Mouse (Mus musculus) mature B cell (primary cell): ENCODE measurements around the gene Vgll4.
"Not testable (repeated sequence)": the region's sequence is repeated elsewhere in the genome, so short reads cannot be mapped to it uniquely, and the experiment has no call there.

Experiments
- in situ Hi-C: fragments of 300-500 bp; cut with MboI; formaldehyde crosslinking; loops from 2 replicates; pipeline ENCODE4 v1.14.3; 2019

Vgll4 gene

GRCm38 (mm10) chr6:114939666-114940065 is 30.1 kb downstream of the Vgll4 start:
- in situ Hi-C loops = loop anchor here (10.0 kb wide), 1 partner anchor 65 kb away; no protein-coding TSS in a partner anchor

- in situ Hi-C loops = loop anchor here (10.0 kb wide), 1 partner anchor 68 kb away; no protein-coding TSS in a partner anchor
These were observed 32.9 kb downstream of the Vgll4 start for GRCm38 (mm10) chr6:114936941-114937313.

DNA sequence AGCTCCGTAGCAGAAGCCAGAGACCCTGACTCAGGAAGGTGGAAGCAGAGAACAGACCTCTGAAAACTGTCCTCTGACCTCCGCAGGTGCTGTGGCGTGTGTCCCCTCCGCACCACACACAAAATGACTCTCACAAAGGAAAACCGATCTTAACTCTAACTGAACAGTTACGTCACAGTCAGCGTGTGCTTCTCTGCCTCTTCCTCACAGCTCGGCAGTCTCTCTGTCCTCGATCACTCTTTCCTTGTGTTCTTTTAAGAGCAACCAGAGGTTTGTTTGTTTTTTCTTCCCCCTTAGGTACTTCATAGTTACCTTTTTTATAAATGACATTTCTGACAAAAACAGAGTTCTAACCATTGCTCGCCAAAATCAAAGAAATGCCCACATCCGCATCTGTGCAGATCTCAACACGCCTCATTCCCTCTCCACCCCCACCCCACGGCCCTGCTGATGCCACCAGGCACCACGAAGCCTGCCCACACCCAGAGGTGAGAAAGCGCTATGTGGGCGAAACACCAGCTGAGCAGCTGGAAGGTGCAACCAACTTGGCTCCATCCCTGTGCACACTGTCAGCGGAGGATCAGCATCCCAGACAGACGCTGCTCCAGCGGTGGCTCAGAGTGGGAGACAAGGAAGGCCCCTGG is 33.4 kb downstream of the Vgll4 start:
- in situ Hi-C loops = loop anchor here (10.0 kb wide), 1 partner anchor 68 kb away; no protein-coding TSS in a partner anchor

DNA sequence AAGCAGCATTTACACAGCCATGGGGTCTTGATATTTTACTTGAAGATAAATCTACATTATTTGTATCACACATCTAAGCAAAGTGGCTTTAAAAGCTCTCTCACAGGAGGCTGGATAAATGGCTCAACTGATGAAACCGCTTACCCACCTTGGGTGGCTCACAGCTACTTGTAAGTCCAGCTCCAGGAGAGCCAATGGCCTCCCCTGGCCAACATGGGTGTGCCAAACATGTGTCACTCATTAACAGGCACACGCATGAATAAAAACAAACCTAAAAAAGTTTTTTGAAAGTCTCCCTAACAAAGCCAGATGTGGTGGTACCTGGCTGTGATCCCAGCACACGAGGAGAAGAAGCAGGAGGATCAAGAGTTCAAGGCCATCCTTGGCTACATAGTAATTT is 34.4 kb downstream of the Vgll4 start:
- in situ Hi-C loops = loop anchor here (10.0 kb wide), 1 partner anchor 69 kb away; no protein-coding TSS in a partner anchor

DNA sequence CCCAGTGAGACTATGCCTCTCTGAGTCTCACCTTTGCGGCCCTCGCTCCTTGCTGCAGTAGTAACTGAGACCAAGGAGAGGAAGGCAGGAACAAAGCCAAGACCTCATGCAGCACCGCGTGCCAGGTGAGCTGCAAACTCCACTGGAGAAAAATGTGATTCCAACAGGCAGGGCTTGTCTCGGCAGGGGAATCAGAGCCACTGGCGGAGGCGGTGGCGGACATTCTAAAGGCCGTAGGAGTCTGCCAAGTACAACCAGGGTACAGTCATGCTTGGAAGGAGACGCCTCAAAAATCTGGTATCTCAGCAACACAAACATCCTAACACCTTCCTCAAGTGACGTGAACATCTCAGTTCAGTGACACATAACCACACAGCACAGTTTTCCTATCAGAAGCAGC is 35.7 kb downstream of the Vgll4 start:
- in situ Hi-C loops = loop anchor here (10.0 kb wide), 1 partner anchor 71 kb away; no protein-coding TSS in a partner anchor

DNA sequence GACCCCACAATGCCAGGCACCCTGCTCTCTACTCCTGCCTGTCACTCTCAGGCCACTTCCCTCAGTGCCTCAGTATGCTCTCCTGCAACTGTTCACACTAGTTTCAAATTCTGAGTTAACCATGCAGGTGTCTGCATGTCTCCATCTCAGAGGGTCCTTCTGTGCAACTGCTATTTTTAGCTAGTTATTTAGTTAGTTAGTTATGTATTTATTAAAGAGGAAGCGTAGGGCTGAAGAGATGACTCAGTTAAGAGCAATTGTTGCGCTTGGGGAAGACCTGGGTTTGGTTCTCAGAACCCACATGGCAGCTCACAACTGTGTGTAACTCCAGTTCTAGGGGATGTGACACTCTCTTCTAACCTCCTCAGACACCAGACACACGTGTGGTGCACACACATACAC is 36.8 kb downstream of the Vgll4 start:
- in situ Hi-C loops = loop anchor here (10.0 kb wide), 1 partner anchor 72 kb away; no protein-coding TSS in a partner anchor

DNA sequence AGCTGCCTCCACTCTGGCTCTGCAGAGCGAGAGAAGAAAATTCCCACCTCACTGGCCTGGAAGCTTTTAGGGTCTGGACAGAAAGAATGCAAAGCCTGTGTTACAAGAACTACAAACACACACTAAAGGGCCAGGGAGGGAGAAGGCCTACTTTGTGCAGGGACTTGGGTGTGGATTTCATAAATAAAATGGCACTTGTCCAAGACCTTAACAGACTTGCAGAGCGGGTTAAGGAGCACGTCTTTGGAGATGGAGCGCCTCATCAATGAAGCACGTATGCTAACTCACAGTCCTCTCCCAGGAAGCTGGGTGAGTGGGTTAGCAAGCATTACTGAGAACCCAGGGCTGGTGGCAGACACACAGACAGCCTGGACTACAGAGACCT is 37.7 kb downstream of the Vgll4 start:
- in situ Hi-C loops = loop anchor here (10.0 kb wide), 1 partner anchor 73 kb away; no protein-coding TSS in a partner anchor

DNA sequence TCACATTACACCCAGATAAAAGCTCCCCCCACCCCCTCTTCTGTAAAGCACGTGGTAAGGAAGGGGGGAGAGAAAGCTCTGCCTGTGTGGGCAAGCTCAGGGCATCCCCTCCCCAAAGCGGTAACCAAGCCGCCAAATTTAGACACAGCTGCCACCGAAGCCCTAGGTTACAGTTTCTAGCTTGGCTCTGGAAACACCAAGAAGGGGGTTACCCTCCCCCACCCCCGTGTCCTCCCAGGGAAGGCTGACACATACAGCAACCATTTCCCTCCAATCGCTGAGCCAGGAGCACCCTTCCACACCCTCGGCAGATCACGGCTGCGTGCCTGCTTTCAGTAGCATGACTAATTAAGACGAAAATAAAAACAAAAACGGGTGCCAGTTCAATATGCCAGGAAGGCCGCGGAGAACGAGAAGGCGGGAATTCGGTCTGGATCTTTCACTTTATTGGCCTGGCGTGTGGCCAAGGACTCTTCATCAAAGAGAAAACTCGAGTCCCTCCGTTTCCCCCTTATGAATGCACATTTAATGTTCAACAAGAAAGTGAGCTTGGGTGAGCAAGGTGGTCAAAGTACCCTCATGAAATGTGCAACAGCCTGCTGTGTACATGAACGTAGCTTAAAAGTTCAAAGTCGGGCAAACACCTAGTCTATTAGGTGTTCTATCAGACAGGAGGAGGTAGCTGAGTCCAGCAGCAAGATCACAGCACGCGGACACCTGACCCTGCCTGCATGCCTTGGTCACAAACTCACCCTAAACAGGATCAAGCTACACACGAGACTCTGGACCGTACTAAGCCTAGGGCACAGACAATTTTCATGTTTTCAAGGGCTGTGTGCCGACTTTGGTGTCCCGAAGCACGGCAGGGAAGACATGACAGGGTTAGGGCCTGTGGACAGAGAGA is 38.3 kb downstream of the Vgll4 start:
- in situ Hi-C loops = loop anchor here (10.0 kb wide), 1 partner anchor 73 kb away; no protein-coding TSS in a partner anchor

GRCm38 (mm10) chr6:114930646-114931045 is 39.1 kb downstream of the Vgll4 start:
- in situ Hi-C loops = loop anchor here (10.0 kb wide), 1 partner anchor 74 kb away; no protein-coding TSS in a partner anchor

DNA sequence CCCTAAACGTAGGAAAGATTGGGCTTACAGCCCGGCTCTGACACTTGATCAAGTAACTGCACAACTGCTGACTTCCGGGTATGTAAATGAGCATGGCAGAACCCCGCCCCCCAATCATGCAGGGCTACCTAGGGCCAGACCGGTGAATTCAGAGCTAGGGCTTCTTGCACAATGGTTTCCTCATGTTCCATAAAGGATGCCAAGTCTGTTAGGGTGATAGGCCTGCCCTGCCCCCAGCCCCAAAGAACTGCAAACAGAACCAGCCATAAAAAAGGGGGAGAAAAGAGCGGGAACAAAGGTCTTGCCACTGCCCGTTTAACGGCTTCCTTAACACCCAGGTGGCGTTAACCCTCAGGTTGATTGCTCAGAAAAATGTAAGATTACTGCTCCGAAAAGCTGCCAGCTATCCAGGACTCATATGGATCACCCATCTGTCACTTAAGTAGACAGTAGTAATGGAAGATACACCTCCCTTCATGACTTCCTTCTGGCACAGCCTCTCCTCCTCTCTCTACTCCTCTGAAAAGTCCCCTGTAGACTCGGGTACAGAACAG is 39.7 kb downstream of the Vgll4 start:
- in situ Hi-C loops = loop anchor here (10.0 kb wide), 1 partner anchor 75 kb away; no protein-coding TSS in a partner anchor

DNA sequence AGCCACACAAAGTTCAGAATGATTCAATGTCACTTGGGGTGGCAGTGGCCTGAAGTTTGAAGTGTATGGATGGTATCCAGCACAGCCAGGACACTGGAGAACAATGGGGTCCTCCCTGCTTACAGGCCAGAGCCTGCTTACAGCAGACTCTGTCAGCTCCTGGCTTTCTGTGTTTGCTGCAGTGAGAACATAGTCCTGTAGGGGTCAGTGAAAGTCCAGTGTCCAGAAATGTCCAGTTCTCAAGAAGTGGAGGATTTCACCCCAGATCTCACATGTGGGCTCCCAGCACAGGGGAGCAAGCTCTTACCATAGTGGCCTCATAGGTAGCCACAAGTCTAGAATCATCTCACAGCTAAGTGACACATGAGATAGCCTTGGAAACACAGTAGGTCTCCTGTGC is 40.4 kb downstream of the Vgll4 start:
- in situ Hi-C loops = no loop called here

DNA sequence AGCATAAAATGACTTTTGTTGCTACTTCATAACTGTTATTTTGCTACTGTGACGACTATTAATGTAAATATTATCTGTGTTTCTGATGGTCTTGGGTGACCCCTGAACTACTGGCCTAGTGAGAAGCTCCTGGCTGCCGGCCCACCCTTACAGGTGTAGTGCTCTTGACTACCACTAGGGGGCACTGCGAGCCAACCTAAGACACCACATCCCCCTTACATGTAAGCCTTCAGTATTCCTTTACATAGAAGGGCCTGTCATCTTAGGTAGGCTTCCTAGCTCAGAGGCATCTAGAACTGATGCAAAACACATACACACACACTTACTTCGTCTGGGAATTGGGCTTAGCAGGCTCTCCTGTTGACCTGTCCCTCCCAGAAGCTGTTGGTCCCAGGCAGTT is 41.3 kb downstream of the Vgll4 start:
- in situ Hi-C loops = no loop called here

GRCm38 (mm10) chr6:114927400-114927799 is 42.4 kb downstream of the Vgll4 start:
- in situ Hi-C loops = no loop called here

- in situ Hi-C loops = no loop called here
These were observed 43.2 kb downstream of the Vgll4 start for GRCm38 (mm10) chr6:114926369-114927157.

- in situ Hi-C loops = no loop called here
These were observed 44.6 kb downstream of the Vgll4 start for GRCm38 (mm10) chr6:114925196-114925595.

DNA sequence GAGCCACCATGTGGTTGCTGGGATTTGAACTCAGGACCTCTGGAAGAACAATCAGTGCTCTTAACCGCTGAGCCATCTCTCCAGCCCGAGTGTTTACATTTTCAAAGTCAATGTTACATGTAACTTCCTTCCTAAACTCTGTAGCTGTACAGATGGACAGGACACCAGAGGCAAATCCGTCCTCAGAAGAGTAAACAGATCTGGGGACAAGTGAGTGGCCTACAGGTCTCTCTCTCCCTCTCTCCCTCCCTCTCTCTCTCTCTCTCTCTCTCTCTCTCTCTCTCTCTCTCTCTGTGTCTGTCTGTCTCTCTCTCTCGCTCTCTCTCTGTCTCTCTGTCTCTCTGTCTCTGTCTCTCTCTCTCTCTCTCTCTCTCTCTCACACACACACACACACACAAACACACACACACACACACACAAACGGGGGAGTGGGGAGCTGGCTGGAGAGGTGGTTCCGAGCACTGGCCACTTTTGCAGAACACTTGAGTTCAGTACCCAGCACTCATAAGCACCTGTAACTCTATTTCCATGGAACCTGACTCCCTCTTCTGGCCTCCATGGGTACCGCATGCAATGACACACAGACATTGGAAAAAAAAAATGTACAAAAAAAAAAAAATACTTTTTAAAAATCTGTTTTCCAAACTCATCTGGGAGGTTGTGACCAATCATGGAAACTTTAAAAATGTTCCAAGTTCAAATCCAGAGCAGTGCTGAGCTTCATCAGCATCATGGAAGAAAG is 47.3 kb downstream of the Vgll4 start:
- in situ Hi-C loops = not testable (repeated sequence)

DNA sequence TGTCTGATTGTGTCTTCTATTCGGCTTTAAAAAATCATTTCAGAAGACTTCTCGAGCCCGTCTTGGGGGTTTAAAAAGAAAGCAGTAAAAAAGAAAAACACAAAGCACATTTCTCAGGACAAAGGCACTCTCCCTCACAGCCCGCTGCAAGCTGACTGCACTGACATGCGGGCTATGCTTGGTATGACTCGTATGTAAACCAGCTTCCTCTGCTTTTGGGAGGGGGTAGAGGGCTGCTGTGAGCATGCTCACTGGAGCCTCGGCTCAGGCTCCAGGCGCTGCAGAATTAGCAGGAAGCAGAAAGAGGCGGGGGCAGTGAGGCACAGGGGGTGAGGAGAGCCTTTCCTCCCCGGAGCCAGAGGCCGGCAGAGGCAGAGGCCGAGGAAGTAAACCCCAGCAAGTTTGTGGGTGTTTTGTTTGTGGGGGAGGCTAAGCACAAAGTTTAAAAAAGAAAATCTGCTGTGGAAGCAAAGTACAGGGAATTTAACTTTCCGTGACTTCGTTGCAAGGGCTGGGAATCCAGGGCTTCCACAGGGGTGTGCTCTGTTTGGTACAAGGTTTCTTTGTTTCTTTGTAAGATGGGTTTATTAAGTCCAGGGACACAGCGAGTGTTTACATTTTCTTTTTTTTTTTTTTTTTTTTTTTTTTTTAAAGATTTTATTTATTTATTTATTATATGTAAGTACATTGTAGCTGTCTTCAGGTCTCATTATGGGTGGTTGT is 48.0 kb downstream of the Vgll4 start:
- in situ Hi-C loops = no loop called here

DNA sequence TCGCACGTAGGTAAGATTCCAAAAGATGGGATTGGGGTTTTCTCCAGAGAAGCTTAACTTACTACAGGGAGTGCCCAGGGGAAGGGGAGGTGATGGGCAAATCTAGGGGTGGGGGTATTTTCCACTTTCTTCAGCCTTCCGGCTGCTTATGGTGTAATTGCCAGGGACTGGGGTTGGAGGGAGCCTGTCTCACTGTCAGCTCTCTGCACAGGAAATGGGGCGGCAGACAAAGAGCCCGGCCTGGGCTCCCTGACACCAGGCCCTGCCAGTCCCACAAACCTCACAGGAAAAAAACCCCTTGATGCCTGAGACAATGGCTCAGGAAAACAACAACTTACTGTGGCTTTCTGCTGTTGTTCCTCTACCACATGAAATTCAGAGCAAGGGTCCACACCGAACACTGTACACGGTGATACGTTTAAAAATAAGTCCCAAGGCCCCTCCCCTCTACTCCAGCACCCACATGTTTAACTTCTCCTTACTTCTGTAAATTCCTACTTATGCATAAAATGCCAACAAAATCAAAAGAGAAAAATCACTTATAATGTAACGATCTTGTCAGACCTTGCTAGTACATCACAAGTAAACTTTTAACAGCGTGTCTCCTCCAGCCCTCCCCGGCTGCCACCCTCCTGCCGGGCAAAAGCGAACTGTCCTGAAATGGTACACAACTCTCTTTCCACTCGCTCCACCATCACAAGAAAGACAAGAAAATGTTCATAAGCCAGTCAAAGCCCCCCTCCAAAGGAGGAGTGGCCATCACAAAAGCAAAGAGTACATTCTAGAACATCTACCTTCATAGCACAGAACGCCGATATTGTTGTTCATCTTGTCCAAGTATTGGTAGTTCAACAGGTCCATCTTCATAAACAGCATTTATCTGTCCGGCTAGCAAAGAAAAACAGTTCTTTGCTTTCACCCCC is 49.0 kb downstream of the Vgll4 start:
- in situ Hi-C loops = no loop called here
